Mouse (Mus musculus) T-helper 2 cell (primary cell): ENCODE results near the gene Vrk3.
"Not testable (repeated sequence)": the region's sequence is repeated elsewhere in the genome, so short reads cannot be mapped to it uniquely, and the experiment has no call there.

Experiments
- in situ Hi-C: fragments of 300-600 bp; cut with MboI, MseI; formaldehyde crosslinking; loops from one replicate; pipeline ENCODE4 v1.15.1; 2025; ENCODE audit warnings: high pct_unique_total_duplicates

Vrk3 gene

DNA sequence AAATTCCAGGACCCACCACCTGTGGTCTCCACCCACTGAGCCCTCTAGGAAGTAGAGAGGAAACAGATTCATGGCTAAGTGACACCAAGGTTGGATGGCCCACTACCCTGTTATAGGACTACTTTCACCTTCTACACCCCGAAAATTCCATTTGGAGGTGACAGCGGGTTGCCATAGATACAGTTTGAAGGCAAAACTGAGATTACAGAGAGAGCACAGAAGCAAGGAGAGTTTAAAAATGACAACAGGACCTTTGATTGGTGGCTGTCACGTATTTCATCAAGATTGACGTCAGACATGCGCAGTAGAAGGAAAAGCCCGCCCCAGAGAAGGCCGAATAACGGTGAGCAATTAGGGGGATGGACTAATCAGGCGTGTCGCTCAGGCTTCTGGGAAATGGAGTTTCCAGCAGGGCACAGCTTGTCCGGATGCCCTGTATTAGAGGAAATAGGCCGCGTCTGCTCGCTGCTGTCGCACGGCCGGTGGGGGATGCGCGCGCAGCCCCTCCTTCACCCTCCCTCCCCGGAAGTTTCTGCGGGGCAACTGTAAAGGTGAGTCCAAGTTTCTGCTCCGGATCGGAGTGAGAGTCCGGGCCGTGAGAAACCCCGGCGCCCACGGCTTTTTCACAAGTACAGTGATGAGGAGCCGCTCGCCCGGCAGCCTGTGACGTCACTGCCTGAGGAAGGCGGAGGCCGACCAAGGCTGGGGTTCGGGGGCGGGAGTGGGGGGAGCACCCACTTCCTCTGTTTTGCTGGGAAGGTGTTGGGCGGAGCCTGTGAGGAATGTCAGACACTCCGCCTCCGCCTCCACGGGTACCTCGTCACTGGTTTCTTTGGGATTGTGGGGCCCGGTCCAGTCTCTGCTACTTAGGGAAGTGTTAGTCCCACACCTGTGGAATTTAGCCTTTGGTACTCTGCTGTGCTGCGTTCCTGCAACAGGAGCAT lies at the start of gene Vrk3:
TSS of gene Vrk3 (plus strand) at position 313 of the 944 bp plus-strand sequence.
- in situ Hi-C loops: loop anchor here (10.0 kb wide), 1 partner anchor 66 kb away; the partner anchor contains the start of genes Atf5, Il4i1 and Nup62

GRCm38 (mm10) chr7:44701921-44702320 lies 46.3 kb upstream of the Vrk3 start:
- in situ Hi-C loops: no loop called here

GRCm38 (mm10) chr7:44702985-44703384 lies 45.2 kb upstream of the Vrk3 start:
- in situ Hi-C loops: no loop called here

DNA sequence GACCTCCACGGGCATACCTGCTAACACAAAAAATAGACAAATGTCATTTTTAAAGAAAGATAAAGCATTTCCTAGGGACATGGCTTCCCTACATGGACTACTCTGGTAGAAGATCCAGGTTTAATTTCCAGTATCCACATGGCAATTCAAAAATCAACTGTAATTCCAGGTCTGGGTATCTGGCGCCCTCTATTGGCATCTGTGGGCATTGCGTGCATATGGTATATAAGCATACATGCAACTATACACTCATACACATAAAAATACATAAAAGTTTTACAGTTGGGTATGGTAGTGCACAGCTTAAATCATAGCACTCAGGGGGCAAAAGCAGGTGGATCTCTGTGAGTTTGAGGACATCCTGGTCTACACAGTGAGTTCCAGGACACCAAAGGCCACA lies 43.9 kb upstream of the Vrk3 start:
- in situ Hi-C loops: no loop called here

DNA sequence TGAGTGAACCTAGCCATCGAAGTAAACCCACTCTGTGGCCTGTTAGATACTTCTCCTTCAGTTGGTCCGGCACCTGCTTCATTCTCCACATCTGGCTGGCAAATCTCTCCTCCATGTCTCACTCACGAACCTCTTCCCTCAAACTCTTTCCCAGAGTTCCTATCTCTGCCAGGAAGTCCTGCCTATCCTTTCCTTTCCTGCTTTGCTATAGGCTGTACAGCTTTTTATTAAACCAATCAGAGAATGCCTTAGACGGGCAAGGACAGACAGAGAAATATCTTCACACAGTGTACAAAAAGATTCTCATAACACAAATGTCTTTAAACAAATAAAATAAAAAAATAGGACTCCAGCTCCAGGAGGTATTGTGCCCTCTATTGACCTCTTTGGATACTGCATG lies 43.1 kb upstream of the Vrk3 start:
- in situ Hi-C loops: no loop called here

GRCm38 (mm10) chr7:44706322-44706721 lies 41.9 kb upstream of the Vrk3 start:
- in situ Hi-C loops: no loop called here

GRCm38 (mm10) chr7:44707169-44707675 lies 41.0 kb upstream of the Vrk3 start:
- in situ Hi-C loops: no loop called here

DNA sequence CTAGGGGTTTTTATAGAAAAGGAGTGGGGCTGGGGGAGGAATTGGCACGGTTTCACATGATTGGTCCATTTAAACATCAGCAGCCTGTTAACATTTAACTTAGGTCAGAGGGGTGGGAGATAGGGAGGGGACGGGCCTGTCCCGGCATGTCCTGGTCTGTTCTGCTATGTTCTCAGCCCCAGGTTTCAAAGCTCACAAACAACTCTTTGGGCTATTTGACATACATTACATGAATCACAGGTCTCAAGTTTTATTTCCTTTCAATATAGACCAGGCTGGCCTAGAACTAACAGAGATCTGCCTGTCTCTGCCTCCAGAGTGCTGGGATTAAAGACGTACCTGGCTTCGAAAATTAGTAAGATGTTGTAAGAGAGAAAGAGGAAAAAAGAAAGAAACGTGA lies 40.1 kb upstream of the Vrk3 start:
- in situ Hi-C loops: not testable (repeated sequence)

- in situ Hi-C loops: no loop called here
Observed at GRCm38 (mm10) chr7:44708574-44708973, 39.6 kb upstream of the Vrk3 start, which contains the start of gene Izumo2. Gene Izumo2 (plus strand): TSS chr7:44708742.

DNA sequence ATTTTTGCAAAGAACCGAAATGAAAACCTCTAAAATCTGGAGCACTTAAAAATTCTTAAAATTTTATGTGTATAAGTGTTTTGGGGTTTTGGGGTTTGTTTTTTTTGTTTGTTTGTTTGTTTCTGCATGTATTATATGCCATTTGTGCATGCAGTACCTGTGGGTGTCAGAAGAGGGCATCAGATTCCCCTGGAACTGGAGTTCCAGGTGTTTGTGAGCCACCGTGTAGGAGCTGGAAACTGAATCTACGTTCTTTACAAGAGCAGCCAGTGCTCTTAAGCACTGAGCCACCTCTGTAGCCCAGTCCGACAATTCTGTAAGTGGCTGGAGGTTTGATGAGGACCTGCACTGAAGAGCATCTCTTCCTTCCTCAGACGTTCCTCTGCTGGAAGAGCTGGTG lies 38.3 kb upstream of the Vrk3 start:
- in situ Hi-C loops: loop anchor here (10.0 kb wide), 1 partner anchor 1665 kb away; the partner anchor contains the start of gene Myod1

DNA sequence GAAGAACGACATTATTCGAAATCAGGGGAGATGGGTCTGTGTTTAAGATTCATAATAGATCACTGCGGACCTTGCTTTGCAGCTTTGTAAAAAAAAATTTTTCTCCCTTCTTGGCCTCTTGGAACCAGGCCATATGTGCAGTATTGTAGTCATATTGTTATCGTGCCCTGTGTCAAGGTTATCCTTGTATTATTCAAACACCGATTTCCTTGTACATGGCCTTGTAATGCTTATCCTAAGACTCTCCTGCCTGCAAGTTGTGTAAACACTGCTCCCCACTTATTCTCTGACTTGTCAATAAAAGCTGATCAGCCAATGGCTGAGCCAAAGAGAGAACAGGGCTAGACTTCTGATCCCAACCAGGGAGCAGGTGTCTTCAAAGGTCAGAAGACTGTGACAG lies 26.2 kb upstream of the Vrk3 start:
- in situ Hi-C loops: loop anchor here (5.0 to 10.0 kb wide), 2 partner anchors 120 to 233 kb away; no protein-coding TSS in a partner anchor

- in situ Hi-C loops: loop anchor here (5.0 to 10.0 kb wide), 2 partner anchors 118 to 230 kb away; no protein-coding TSS in a partner anchor
Observed at GRCm38 (mm10) chr7:44724316-44724715, 23.9 kb upstream of the Vrk3 start.

DNA sequence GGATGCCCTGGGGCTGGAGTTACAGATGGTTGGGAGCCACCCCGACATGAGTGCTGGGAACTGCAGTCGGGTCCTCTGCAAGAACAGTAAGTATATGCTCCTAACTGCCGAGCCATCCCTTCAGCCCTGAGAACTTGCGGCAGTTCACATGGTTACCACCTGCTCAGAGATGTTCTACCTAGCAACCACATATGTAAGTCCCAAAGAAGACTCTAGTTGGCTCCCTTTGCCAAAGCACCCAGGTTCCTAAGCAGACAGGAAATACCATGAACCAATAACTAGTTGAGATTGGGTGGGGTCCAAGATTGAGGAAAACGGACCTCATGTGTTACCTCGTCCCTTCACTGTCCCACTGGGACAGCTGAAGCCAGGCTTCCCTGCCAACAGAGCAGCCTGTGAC lies 21.9 kb upstream of the Vrk3 start:
- in situ Hi-C loops: loop anchor here (10.0 kb wide), 1 partner anchor 228 kb away; no protein-coding TSS in a partner anchor

- in situ Hi-C loops: loop anchor here (10.0 kb wide), 1 partner anchor 228 kb away; no protein-coding TSS in a partner anchor
Observed at GRCm38 (mm10) chr7:44727151-44727550, 21.1 kb upstream of the Vrk3 start.

GRCm38 (mm10) chr7:44728082-44728975 lies 19.9 kb upstream of the Vrk3 start:
- in situ Hi-C loops: loop anchor here (10.0 kb wide), 1 partner anchor 226 kb away; no protein-coding TSS in a partner anchor

- in situ Hi-C loops: loop anchor here (10.0 kb wide), 1 partner anchor 1981 kb away; the partner anchor contains the start of genes Saa3 and Saal1
Observed at GRCm38 (mm10) chr7:44733723-44734122, 14.5 kb upstream of the Vrk3 start.

- in situ Hi-C loops: loop anchor here (10.0 kb wide), 1 partner anchor 73 kb away; the partner anchor contains the start of genes Atf5, Il4i1 and Nup62
Observed at GRCm38 (mm10) chr7:44741361-44741760, 6.9 kb upstream of the Vrk3 start.

GRCm38 (mm10) chr7:44744270-44744669 lies 3.9 kb upstream of the Vrk3 start:
- in situ Hi-C loops: loop anchor here (10.0 kb wide), 1 partner anchor 71 kb away; the partner anchor contains the start of genes Atf5, Il4i1 and Nup62

GRCm38 (mm10) chr7:44745076-44745475 lies 3.1 kb upstream of the Vrk3 start:
- in situ Hi-C loops: loop anchor here (10.0 kb wide), 1 partner anchor 70 kb away; the partner anchor contains the start of genes Atf5, Il4i1 and Nup62

GRCm38 (mm10) chr7:44747115-44747514 lies 1.1 kb upstream of the Vrk3 start:
- in situ Hi-C loops: loop anchor here (10.0 kb wide), 1 partner anchor 68 kb away; the partner anchor contains the start of genes Atf5, Il4i1 and Nup62

DNA sequence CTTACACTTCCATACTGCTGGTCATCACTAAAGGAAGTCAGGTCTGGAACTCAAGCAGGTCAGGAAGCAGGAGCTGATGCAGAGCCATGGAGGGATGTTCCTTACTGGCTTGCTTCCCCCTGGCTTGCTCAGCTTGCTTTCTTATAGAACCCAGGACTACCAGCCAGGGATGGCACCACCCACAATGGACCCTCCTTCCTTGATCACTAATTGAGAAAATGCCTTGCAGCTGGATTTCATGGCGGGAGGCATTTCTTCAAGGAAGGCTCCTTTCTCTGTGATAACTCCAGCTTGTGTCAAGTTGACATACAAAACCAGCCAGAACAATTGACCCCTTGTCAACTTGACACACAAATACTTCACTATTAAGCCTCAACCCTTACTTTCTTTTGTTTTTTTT lies 2.7 kb downstream of the Vrk3 start, which contains the start of gene Zfp473:
TSS of gene Zfp473 (minus strand) at position 101 of the 400 bp plus-strand sequence.
- in situ Hi-C loops: not testable (repeated sequence)
